ENCODE assay signal across 27 mouse cellular contexts in the genomic region with DNA sequence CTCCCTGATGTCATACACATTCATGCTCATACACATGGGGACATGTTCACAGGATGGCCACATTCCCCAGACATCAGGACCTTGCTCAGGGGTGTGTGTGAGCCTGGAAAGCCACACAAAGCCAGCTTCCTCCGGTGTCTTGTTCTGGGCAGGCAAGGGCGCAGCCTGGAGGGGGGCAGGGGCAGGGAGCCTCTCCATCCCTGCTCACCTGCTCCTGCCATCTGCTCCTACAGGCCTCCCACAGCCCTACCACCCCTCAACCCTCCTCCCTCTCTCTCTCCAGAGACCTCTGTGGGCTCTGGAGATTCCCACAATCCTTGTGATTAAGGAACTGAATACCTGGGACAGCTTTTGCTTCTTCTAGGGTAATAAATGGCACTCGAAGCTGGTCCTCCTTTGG. TPM values are rescaled to one million over a fixed set of nuclear protein-coding genes. Genes with fewer than 3 reads are reported as not detected.
"Had no signal": no experiment of that assay in that cellular context is flagged by ENCODE, and none has a peak within 500 bp of the region (broad histone marks: within the 10 kb centered on the region; RNA-seq: fewer than 3 reads in every experiment).

No protein-coding gene starts in this region.

- DNase-seq: cerebellum, adult 2 months; cerebellum, adult 8-10 months; cerebellum, adult 9-10 months; cerebellum, adult 9-11 months; cerebellum, postnatal 10 days; cerebellum, postnatal 14 days; cerebellum, postnatal 25 days; cerebellum, postnatal 36 days; embryo, embryonic 11 days; forebrain, postnatal 0 days; gastrocnemius, adult 2 months; gastrocnemius, postnatal 10 days; gastrocnemius, postnatal 14 days; gastrocnemius, postnatal 25 days; gastrocnemius, postnatal 36 days; heart, adult 11 months; heart, adult 18-20 months; heart, adult 2 months had no signal

- H3K9me3 ChIP-seq: embryonic facial prominence, embryonic 12.5 days; embryonic facial prominence, embryonic 13.5 days; forebrain, embryonic 15.5 days; heart, embryonic 10.5 days had no signal

- H3K9ac ChIP-seq: embryonic facial prominence, embryonic 12.5 days; embryonic facial prominence, embryonic 13.5 days; forebrain, embryonic 12.5 days; forebrain, embryonic 15.5 days; forebrain, postnatal 0 days had no signal

- ATAC-seq: forebrain, embryonic 14.5 days; forebrain, embryonic 15.5 days; forebrain, embryonic 16.5 days; forebrain, postnatal 0 days had no signal

- H3K36me3 ChIP-seq: embryonic facial prominence, embryonic 12.5 days; embryonic facial prominence, embryonic 13.5 days; forebrain, embryonic 12.5 days; forebrain, embryonic 15.5 days; heart, embryonic 10.5 days had no signal

- H3K4me3 ChIP-seq: embryonic facial prominence, embryonic 12.5 days; embryonic facial prominence, embryonic 13.5 days; erythroblast, embryonic 14.5 days; forebrain, embryonic 12.5 days; forebrain, embryonic 15.5 days; gastrocnemius, adult 2 months; heart, adult 2 months; heart, embryonic 10.5 days had no signal

- H3K27me3 ChIP-seq: embryonic facial prominence, embryonic 12.5 days; embryonic facial prominence, embryonic 13.5 days; forebrain, embryonic 12.5 days; forebrain, embryonic 15.5 days had no signal

- H3K4me2 ChIP-seq: embryonic facial prominence, embryonic 12.5 days; embryonic facial prominence, embryonic 13.5 days; forebrain, embryonic 12.5 days; forebrain, embryonic 15.5 days; heart, embryonic 11.5 days had no signal

- H3K27ac ChIP-seq: embryonic facial prominence, embryonic 12.5 days; embryonic facial prominence, embryonic 13.5 days; forebrain, embryonic 12.5 days; forebrain, embryonic 15.5 days; gastrocnemius, adult 2 months; heart, adult 2 months; heart, embryonic 10.5 days had no signal

- H3K4me1 ChIP-seq: forebrain, embryonic 12.5 days; forebrain, embryonic 15.5 days; heart, embryonic 10.5 days had no signal

RNA-seq across cellular contexts. Expression of gene 1810010D01Rik, which starts 56.1 kb away (rescaled TPM):
- polyA plus RNA-seq: embryonic facial prominence, embryonic 12.5 days; erythroblast, embryonic 14.5 days; forebrain, embryonic 14.5 days; forebrain, embryonic 16.5 days; heart, embryonic 11.5 days had no signal
